Mouse (Mus musculus) erythroblast, embryonic 14.5 days (primary cell): ENCODE data around the gene Lalba.

Experiments
- GATA1 ChIP-seq: IDR thresholded peaks from 2 replicates; pipeline ENCODE4 v1.6.1; 2012; ENCODE audit warnings: low read length, inconsistent platforms, mixed read lengths
- TAL1 ChIP-seq: IDR thresholded peaks from 3 replicates; pipeline ENCODE4 v1.6.1; 2012; ENCODE audit warnings: low read length, inconsistent platforms, mixed read lengths

- TF ChIP-seq GATA1 (no peak), TAL1 (no peak)
Measured at GRCm38 (mm10) chr15:98482701-98483100, at the start of gene Lalba.
